Mouse (Mus musculus) heart, postnatal 0 days (tissue): ENCODE results near the gene Slc16a2.

Experiments
- CTCF ChIP-seq: IDR thresholded peaks from 2 replicates; pipeline ENCODE4 v1.5.1; 2016; ENCODE audit warnings: antibody characterized with exemption, control low read depth, low read depth
- EP300 ChIP-seq: IDR thresholded peaks from 2 replicates; pipeline ENCODE4 v1.6.1; 2016; ENCODE audit warnings: antibody characterized with exemption, low read depth

GRCm38 (mm10) chrX:103806373-103806772 lies 15.4 kb downstream of the Slc16a2 start:
- TF ChIP-seq CTCF (no peak), EP300 (no peak)
